Mouse (Mus musculus): ENCODE results near the gene Gm38431.

Gm38431 gene

GRCm38 (mm10) chr9:21091707-21092320, at the start of gene Gm38431, which contains the start of gene Raver1:
Gm38431 (minus strand) TSS chr9:21091997.
Raver1 (minus strand) TSS chr9:21092008.
- DNase-seq (ENCODE audit: low spot score in 2 of 2): peak; percentile 97 to 98

GRCm38 (mm10) chr9:21138386-21138785, 46.6 kb upstream of the Gm38431 start:
- no peak for DNase-seq (ENCODE audit: low spot score in 2 of 2)

- no peak for DNase-seq (ENCODE audit: low spot score in 2 of 2)
Observed at GRCm38 (mm10) chr9:21137229-21137628, 45.4 kb upstream of the Gm38431 start.

- no peak for DNase-seq (ENCODE audit: low spot score in 2 of 2)
Observed at GRCm38 (mm10) chr9:21136401-21136800, 44.6 kb upstream of the Gm38431 start.

GRCm38 (mm10) chr9:21135941-21136381, 44.2 kb upstream of the Gm38431 start:
- no peak for DNase-seq (ENCODE audit: low spot score in 2 of 2)

GRCm38 (mm10) chr9:21135329-21135890, 43.6 kb upstream of the Gm38431 start:
- DNase-seq (ENCODE audit: low spot score in 2 of 2): no peak

- DNase-seq (ENCODE audit: low spot score in 2 of 2): no peak
Observed at GRCm38 (mm10) chr9:21134595-21135328, 43.0 kb upstream of the Gm38431 start.

GRCm38 (mm10) chr9:21133064-21133707, 41.4 kb upstream of the Gm38431 start:
- DNase-seq (ENCODE audit: low spot score in 2 of 2): no peak

GRCm38 (mm10) chr9:21132102-21132775, 40.4 kb upstream of the Gm38431 start:
- no peak for DNase-seq (ENCODE audit: low spot score in 2 of 2)

- peak; percentile 91 to 95 for DNase-seq (ENCODE audit: low spot score in 2 of 2)
Observed at GRCm38 (mm10) chr9:21131059-21131956, 39.5 kb upstream of the Gm38431 start, which contains the start of gene Tyk2. Tyk2 (minus strand) TSS chr9:21131243.

GRCm38 (mm10) chr9:21126259-21126627, 34.4 kb upstream of the Gm38431 start:
- DNase-seq (ENCODE audit: low spot score in 2 of 2): no peak

- no peak for DNase-seq (ENCODE audit: low spot score in 2 of 2)
Observed at GRCm38 (mm10) chr9:21125502-21126258, 33.9 kb upstream of the Gm38431 start.

GRCm38 (mm10) chr9:21124837-21125236, 33.0 kb upstream of the Gm38431 start:
- DNase-seq (ENCODE audit: low spot score in 2 of 2): no peak

GRCm38 (mm10) chr9:21121483-21121882, 29.7 kb upstream of the Gm38431 start:
- DNase-seq (ENCODE audit: low spot score in 2 of 2): no peak

- DNase-seq (ENCODE audit: low spot score in 2 of 2): no peak
Observed at GRCm38 (mm10) chr9:21117073-21117472, 25.3 kb upstream of the Gm38431 start.

GRCm38 (mm10) chr9:21115105-21115504, 23.3 kb upstream of the Gm38431 start:
- no peak for DNase-seq (ENCODE audit: low spot score in 2 of 2)

- DNase-seq (ENCODE audit: low spot score in 2 of 2): no peak
Observed at GRCm38 (mm10) chr9:21114190-21114589, 22.4 kb upstream of the Gm38431 start.

GRCm38 (mm10) chr9:21113751-21114150, 22.0 kb upstream of the Gm38431 start:
- DNase-seq (ENCODE audit: low spot score in 2 of 2): no peak

- DNase-seq (ENCODE audit: low spot score in 2 of 2): no peak
Observed at GRCm38 (mm10) chr9:21107607-21108237, 15.9 kb upstream of the Gm38431 start.

Data from right cerebral cortex, postnatal 36 days (tissue).